Mouse (Mus musculus) yolk sac, embryonic 10.5 days (tissue): ENCODE data around the gene Carhsp1.

Experiments used
- DNase-seq: peaks from one replicate; pipeline ENCODE4 v3.0.0-alpha.2; 2017; ENCODE audit warnings: low spot score

The Carhsp1 gene

GRCm38 (mm10) chr16:8671551-8672349, at the start of gene Carhsp1:
Gene Carhsp1 (minus strand): TSS chr16:8672155.
- peak; percentile 96 for DNase-seq

GRCm38 (mm10) chr16:8720447-8720846, 48.5 kb upstream of the Carhsp1 start:
- no peak for DNase-seq

GRCm38 (mm10) chr16:8717744-8718143, 45.8 kb upstream of the Carhsp1 start:
- DNase-seq, result no peak

- DNase-seq, result no peak
Measured at GRCm38 (mm10) chr16:8716300-8716699, 44.3 kb upstream of the Carhsp1 start.

- DNase-seq, result no peak
Measured at GRCm38 (mm10) chr16:8715513-8716080, 43.6 kb upstream of the Carhsp1 start.

DNA sequence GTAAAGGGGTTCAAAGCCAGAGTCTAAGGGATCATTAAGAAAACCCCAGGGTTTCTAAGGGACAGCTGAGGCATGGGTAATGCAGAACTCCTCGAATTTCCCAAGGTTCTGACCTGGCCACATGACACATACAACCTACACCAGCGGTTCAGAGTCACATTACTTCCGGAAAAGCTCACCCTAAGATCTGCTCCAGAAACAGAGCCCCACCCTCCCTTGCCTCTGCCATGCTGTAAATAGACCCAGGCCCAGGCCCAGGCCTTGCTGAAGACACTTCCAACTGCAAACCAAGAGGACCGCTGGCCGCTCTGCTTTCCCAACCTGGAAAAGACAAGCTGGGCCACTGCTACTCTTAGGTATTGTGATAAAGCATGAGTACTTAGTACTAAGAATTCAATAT, 42.9 kb upstream of the Carhsp1 start:
- DNase-seq, result no peak

DNA sequence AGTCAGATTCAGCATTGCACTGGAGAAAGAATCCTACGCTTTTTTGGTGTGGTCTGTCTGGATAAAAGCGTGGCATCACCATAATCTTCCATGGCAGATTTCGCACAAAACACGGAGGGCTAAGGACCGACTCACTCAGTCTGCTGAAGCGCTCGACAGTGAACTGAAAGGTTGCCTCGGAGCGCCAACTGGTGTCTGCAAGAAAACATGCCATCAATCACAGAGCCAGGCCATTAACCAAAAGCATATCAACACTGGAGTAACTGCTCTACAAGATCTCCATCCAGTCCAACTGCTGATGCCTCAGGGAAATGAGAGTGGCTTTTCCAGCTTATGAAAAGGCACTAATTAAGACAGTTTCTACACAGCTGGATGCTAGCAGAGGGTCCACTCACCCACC, 40.0 kb upstream of the Carhsp1 start:
- no peak for DNase-seq

- DNase-seq, result no peak
Measured at GRCm38 (mm10) chr16:8700586-8700985, 28.6 kb upstream of the Carhsp1 start.

DNA sequence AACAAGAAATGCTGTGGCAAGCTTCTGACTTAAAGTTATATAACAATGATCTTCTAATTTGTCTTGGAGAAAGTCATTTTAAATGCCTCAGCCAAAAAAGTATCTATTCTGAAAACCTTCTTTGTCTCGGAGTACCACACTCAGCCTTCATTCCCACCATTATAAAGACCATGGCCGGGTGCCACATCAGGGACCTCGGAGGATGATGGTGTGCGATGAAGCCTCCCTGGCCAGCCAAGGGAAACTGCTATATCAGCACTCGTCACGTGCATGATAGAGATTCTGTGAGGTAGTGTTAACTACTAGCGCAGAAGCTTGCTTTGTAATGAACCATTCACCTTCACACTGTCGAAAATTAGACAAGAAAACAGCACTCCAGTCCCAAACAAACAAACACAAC, 27.6 kb upstream of the Carhsp1 start:
- DNase-seq, result no peak

DNA sequence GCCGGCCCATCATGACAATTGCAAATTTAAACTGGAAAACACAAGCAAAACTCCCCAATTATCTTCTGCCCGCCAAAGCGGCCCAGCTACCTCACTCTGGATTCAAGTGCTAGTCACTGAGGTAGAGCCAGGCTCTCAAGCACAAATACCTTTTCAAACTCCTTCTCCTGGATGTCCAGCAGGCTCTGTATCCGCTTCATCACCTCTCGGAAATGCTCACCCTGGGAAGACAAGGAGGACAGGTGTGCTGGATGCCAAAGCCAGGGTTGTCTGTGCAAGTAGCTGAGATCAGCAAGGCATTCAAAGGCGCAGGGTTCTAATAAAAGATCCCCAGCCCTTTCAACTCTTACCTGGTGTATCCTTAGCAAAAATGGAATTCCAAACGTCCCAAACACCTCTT, 19.3 kb upstream of the Carhsp1 start:
- DNase-seq, result no peak

GRCm38 (mm10) chr16:8689979-8690656, 18.2 kb upstream of the Carhsp1 start:
- no peak for DNase-seq

DNA sequence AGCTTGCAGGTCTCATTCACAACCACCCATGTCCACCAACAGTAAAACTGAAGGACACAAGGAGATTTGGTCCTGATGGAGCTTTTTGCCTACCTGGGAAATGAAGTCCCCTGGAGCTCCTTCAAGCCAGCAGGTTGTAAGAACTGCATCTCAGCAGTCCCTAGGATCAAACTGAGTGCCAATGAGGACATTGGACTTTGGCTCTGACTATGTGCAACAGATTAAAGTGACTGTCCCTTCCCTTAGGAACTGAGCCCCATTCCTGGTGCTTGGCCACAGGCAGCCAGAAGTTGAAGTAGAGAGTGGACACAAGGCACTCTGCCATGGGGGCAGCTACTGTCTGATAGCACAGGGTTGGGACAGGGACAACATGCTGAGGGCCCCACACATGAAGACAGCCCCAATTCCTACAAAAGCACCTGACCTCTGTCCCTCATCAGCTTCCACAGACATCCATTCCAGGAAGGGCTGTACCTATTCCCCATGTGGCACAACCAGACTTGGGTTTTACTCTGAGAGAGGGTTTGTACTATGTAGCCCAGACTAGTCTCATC, 15.7 kb upstream of the Carhsp1 start:
- DNase-seq, result no peak

DNA sequence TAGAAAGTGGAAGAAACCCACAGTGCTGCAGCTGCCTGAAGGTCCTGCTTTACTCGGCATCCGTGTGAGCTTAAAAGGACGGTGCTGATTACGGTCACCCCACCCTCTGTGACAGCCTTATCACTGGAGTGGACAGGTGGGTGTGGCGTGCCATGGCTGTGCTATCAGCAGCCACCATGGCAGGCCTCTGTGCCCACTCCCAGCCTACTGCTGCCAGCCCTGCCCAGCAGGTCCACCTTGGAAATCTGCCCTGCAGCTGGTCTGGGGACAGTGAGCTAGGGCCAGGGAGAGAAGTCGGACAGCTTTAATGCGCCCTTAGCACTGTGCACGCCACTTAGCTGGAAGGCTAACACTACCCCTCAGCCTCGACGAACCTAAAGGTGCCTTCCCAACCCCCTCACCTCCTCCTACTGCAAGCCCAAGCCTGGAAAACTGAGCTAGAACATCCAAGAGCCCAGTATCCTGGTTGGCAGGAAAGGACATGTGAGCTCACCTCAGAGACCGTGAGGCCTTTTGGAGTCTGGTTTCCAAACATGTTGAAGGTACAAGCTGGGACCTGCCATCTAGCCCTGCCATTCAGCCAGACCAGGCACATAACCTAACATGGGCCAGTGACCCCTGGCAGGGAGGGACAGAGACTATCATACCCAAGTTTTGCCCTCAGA, 15.0 kb upstream of the Carhsp1 start:
- no peak for DNase-seq

DNA sequence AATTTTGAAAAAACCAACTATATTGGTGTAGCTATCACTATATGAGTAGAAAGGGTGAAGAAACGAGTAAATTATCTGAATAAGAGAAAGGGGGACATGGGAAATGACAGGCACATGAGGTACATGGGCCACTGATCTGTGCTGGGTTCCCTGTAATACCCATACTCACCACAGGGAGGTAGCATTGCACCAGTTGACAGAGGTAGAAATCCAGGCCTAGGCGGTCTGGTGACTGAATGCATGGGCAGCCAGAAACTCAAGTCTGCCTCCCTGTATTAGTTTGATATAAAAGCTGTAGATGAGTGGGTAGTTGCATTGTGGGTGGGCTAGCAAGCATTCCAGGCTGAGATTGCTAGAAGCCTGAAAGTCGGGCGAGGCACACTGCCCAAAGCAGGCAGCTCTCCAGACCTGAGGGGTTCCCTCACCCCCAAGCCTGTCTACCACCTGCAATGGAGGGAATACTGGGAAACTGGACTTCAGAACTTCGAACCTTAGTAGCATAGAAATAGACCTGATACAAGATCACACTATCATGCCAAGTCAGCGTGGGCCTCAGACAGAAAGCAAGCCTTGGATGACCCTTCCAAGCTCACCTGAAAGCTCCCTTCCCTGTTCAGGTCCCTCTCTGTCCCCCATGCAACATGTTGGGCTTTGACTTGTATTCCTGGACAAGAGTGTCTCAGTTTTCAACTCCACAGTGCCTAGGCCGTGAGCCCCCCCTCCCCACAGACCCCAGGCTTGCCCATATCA, 14.3 kb upstream of the Carhsp1 start:
- DNase-seq, result no peak

- no peak for DNase-seq
Measured at GRCm38 (mm10) chr16:8685087-8685486, 13.1 kb upstream of the Carhsp1 start.

GRCm38 (mm10) chr16:8680470-8680869, 8.5 kb upstream of the Carhsp1 start, which contains the start of gene Gm5767:
Gene Gm5767 (plus strand): TSS chr16:8680770.
- no peak for DNase-seq

DNA sequence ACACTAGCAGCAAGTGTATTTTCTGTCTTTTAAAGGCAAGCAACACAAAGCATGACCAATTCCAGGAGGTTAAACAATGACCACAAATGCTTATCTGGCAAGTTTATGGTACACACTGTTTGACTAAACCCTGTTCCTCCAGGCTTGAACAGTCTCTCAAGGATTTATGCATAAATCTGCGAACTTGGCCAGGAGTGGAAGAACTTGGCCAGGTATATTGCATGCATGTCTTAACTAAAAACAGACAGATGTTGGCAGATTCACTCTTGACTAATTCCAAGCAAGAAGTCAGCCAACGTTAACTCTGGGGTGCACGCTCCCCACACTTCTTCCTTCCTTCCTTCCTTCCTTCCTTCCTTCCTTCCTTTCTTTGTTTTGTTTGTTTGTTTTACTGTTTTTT, 7.8 kb upstream of the Carhsp1 start:
- DNase-seq, result no peak

DNA sequence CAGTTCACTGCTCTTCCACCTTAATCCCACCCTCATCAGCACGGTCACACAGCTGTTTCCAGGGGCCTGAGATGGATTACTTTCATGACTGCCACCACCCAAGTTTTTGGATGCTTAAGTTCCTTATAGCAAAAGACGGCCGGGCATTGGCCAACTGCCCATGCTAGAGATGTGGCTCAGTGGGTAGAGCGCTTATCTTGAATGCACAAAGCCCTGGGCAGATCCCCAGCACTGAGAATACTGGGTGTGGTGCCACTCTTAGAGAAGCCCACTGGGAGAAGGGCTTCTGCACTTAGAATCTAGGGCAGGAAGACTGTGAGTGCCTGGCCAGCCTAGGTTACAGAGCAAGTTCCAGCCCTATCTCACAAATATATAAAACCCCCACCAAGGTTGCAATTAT, 6.7 kb upstream of the Carhsp1 start:
- DNase-seq, result no peak

DNA sequence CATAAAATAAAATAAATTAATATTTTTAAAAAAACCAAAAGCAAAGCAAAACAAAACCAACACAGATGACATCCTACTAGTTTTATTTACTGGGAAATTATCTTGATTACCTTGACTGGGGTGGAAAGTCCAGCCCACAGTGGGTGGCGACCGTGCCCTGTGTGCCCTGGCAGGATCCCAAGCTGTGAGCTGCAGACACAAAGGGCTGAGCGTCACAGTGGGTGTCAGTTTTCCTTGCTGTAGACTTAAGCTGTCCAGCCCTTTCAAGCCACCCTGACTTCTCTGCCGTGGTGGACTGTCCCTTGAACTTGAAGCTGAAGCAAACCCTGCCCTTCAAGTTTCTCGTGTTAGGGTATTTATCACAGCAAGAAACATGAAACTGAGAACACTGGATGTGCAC, 6.1 kb upstream of the Carhsp1 start:
- DNase-seq, result no peak

- DNase-seq, result no peak
Measured at GRCm38 (mm10) chr16:8676800-8677199, 4.8 kb upstream of the Carhsp1 start.

- DNase-seq, result no peak
Measured at GRCm38 (mm10) chr16:8676228-8676627, 4.3 kb upstream of the Carhsp1 start.

- no peak for DNase-seq
Measured at GRCm38 (mm10) chr16:8675559-8675958, 3.6 kb upstream of the Carhsp1 start.
